ENCODE assay signal across 9 mouse cellular contexts in genomic region chr5:113724446-113724845, GRCm38 (mm10). TPM values are rescaled to one million over a fixed set of nuclear protein-coding genes. Genes with fewer than 3 reads are reported as not detected.
DNase-seq lines count a peak whose midpoint lies in the region; ATAC-seq and TF ChIP-seq lines count a peak whose summit lies in the region.
"Had no signal": no experiment of that assay in that cellular context is flagged by ENCODE, and none has a peak within 500 bp of the region (broad histone marks: within the 10 kb centered on the region; RNA-seq: fewer than 3 reads in every experiment).

TSS of gene 1700069L16Rik (minus strand) at chr5:113724772.

- WGBS in forebrain, postnatal 0 days: 4% methylated on average over 15 of the region's 15 CpGs
- WGBS in hindbrain, embryonic 11.5 days: 7% methylated on average over 15 of the region's 15 CpGs

- ATAC-seq in forebrain, postnatal 0 days: peak; percentile 76
- 0 out of 2 replicates have a peak, but pooled peaks have one; percentile 40 for ATAC-seq in hindbrain, embryonic 11.5 days (ENCODE audit: low FRiP score)

- H3K36me3 ChIP-seq in MEL (ENCODE audit: control insufficient read depth in 1 of 2, insufficient read depth in 2 of 2, low read length in 2 of 2): no peaks in the 10 kb centered on the region
- H3K36me3 ChIP-seq in forebrain, postnatal 0 days (ENCODE audit: insufficient read depth): no peaks in the 10 kb centered on the region
- H3K36me3 ChIP-seq in hindbrain, embryonic 11.5 days (ENCODE audit: control insufficient read depth, insufficient read depth, low read length): no peaks in the 10 kb centered on the region

- H3K9ac ChIP-seq in MEL (ENCODE audit: control insufficient read depth, low read depth, low read length, poor library complexity, severe bottlenecking): no peak within 1 kb of the TSS
- H3K9ac ChIP-seq in forebrain, postnatal 0 days: no peak within 1 kb of the TSS
- H3K9ac ChIP-seq in hindbrain, embryonic 11.5 days (ENCODE audit: low read depth, low read length): no peak within 1 kb of the TSS

- H3K27me3 ChIP-seq in MEL (ENCODE audit: control insufficient read depth in 1 of 2, insufficient read depth in 2 of 2, low read length in 2 of 2): no peaks in the 10 kb centered on the region
- H3K27me3 ChIP-seq in forebrain, postnatal 0 days (ENCODE audit: insufficient read depth, low read length): no peaks in the 10 kb centered on the region
- H3K27me3 ChIP-seq in hindbrain, embryonic 11.5 days (ENCODE audit: control insufficient read depth, insufficient read depth, low read length): no peaks in the 10 kb centered on the region

- no peak within 1 kb of the TSS for H3K4me2 ChIP-seq in forebrain, postnatal 0 days (ENCODE audit: low read depth)
- H3K4me2 ChIP-seq in hindbrain, embryonic 11.5 days (replicated peaks; ENCODE audit: low read depth, low read length): no peak within 1 kb of the TSS

- DNase-seq in MEL (ENCODE audit: low read depth, low spot score): peak; percentile 50
- DNase-seq in cerebellum, adult 11-12 months: peak; percentile 94
- DNase-seq in forebrain, postnatal 0 days: peak; percentile 93
- peak; percentile 93 for DNase-seq in hindbrain, embryonic 11.5 days (ENCODE audit: low spot score)
- peak; percentile 71 for DNase-seq in layer of hippocampus, adult 9-10 months (ENCODE audit: low spot score)
- peak; percentile 75 for DNase-seq in lung, postnatal 25 days (ENCODE audit: low spot score)
- DNase-seq in right cerebral cortex, adult 18-20 months: peak; percentile 83
- DNase-seq in urinary bladder, postnatal 10 days (ENCODE audit: low spot score): peak; percentile 48

- TF ChIP-seq CTCF in MEL (IDR thresholded peaks at IDR 0.05 in 2 of 3, conservative IDR thresholded peaks at IDR 0.05 in 1 of 3; ENCODE audit: control insufficient read depth in 1 of 3, insufficient read depth in 1 of 3, low read depth in 2 of 3, low read length in 3 of 3, poor library complexity in 1 of 3, severe bottlenecking in 1 of 3): peak; percentile 61 to 90 (median 71)
- peak; percentile 95 for TF ChIP-seq CTCF in forebrain, postnatal 0 days (IDR thresholded peaks at IDR 0.05; ENCODE audit: low read depth)

- H3K4me3 ChIP-seq in MEL (ENCODE audit: control insufficient read depth in 1 of 2, insufficient read depth in 1 of 2, low read depth in 2 of 2, low read length in 2 of 2): no peak within 1 kb of the TSS
- no peak within 1 kb of the TSS for H3K4me3 ChIP-seq in forebrain, postnatal 0 days (ENCODE audit: low read depth, low read length)
- H3K4me3 ChIP-seq in hindbrain, embryonic 11.5 days (ENCODE audit: low read depth, low read length): no peak within 1 kb of the TSS

- no peak for TF ChIP-seq EP300 in MEL (IDR thresholded peaks at IDR 0.05; ENCODE audit: low read depth in 1 of 2, low read length in 2 of 2)

- TF ChIP-seq POLR2A in MEL (IDR thresholded peaks at IDR 0.05; ENCODE audit: control insufficient read depth in 1 of 2, insufficient read depth in 1 of 2, low read depth in 1 of 2, low read length in 2 of 2, poor library complexity in 1 of 2): no peak

- no peaks in the 10 kb centered on the region for H3K4me1 ChIP-seq in MEL (ENCODE audit: control insufficient read depth in 1 of 2, insufficient read depth in 2 of 2, low read length in 2 of 2)
- H3K4me1 ChIP-seq in forebrain, postnatal 0 days (ENCODE audit: insufficient read depth): 0 out of 2 replicates have a peak, but pooled peaks cover under 1% of the 10 kb centered on the region
- H3K4me1 ChIP-seq in hindbrain, embryonic 11.5 days (replicated peaks; ENCODE audit: control insufficient read depth, insufficient read depth, low read length): no peaks in the 10 kb centered on the region

- no peaks in the 10 kb centered on the region for H3K79me2 ChIP-seq in MEL (ENCODE audit: control insufficient read depth, insufficient read depth, low read length, poor library complexity)

- peak; percentile 73 for TF ChIP-seq RAD21 in MEL (IDR thresholded peaks at IDR 0.05; ENCODE audit: low read depth, low read length)

- no peak within 1 kb of the TSS for H3K27ac ChIP-seq in MEL (ENCODE audit: control insufficient read depth, low read depth, low read length)
- H3K27ac ChIP-seq in forebrain, postnatal 0 days (ENCODE audit: low read depth, low read length): no peak within 1 kb of the TSS
- H3K27ac ChIP-seq in hindbrain, embryonic 11.5 days (ENCODE audit: low read depth, low read length): no peak within 1 kb of the TSS

- H3K9me3 ChIP-seq in MEL (replicated peaks; ENCODE audit: insufficient read depth, low read length): no peaks in the 10 kb centered on the region
- no peaks in the 10 kb centered on the region for H3K9me3 ChIP-seq in forebrain, postnatal 0 days (ENCODE audit: low read length)
- H3K9me3 ChIP-seq in hindbrain, embryonic 11.5 days (ENCODE audit: control insufficient read depth, low read length): no peaks in the 10 kb centered on the region

TF ChIP-seq in MEL, 35 proteins besides CTCF, POLR2A, EP300 and RAD21:
- no peak for TF ChIP-seq TBP (IDR thresholded peaks at IDR 0.05; ENCODE audit: low read depth, low read length)
- no peak for TF ChIP-seq CHD2 (IDR thresholded peaks at IDR 0.05; ENCODE audit: low read length)
- TF ChIP-seq SMC3 (IDR thresholded peaks at IDR 0.05; ENCODE audit: low read depth, low read length): peak; percentile 60
- peak; percentile 38; the same call in 1 of the 2 replicates for TF ChIP-seq ZC3H11A (IDR thresholded peaks at IDR 0.05; ENCODE audit: low read depth, low read length)
- no peak for TF ChIP-seq TAL1 (IDR thresholded peaks at IDR 0.05; ENCODE audit: low read length)
- TF ChIP-seq USF1 (IDR thresholded peaks at IDR 0.05; ENCODE audit: low read depth, low read length): no peak
- TF ChIP-seq MEF2A (IDR thresholded peaks at IDR 0.05; ENCODE audit: extremely low read depth, insufficient replicate concordance, low read depth, low read length, poor library complexity, severe bottlenecking): no peak
TF ChIP-seq in MEL: peak in this region for 2.

RNA-seq across cellular contexts. Expression of gene 1700069L16Rik, which starts in this region (rescaled TPM):
- not detected in 2 replicates for total RNA-seq in MEL (2012; rRNA removed)
- not detected for polyA plus RNA-seq in MEL (2012; ENCODE audit: insufficient read depth in 1 of 2, insufficient read length in 2 of 2, low read depth in 1 of 2, low replicate concordance in 2 of 2, missing spikeins in 1 of 2)
- total RNA-seq in forebrain, postnatal 0 days (2014; rRNA removed): not detected in 2 replicates
- not detected in 2 replicates for polyA plus RNA-seq in forebrain, postnatal 0 days (2015; fragmentation: Nextera tagmentation; extraction: Ambion mirVana)
- polyA plus RNA-seq in hindbrain, embryonic 11.5 days (2014; fragmentation: Nextera tagmentation; extraction: Ambion mirVana): not detected in 2 replicates
- polyA plus RNA-seq: heart, embryonic 16.5 days had no signal

Comparison
In these comparisons a context has a peak if more than half of its experiments do, and no peak if none do; other contexts are left out.
1. Peak in DNase-seq in MEL; RNA of the gene not detected or under 1 TPM.
2. Peak in DNase-seq and ATAC-seq in forebrain, postnatal 0 days; RNA of the gene not detected or under 1 TPM.
3. Peak in DNase-seq and ATAC-seq in hindbrain, embryonic 11.5 days; RNA of the gene not detected or under 1 TPM.